Mouse (Mus musculus) liver, adult 2 months (tissue): ENCODE results near the gene Pck2.

Source experiments
- CTCF ChIP-seq: fragments of 200-500 bp; IDR thresholded peaks from 2 replicates; pipeline ENCODE4 v1.5.1; 2011; ENCODE audit warnings: low read depth, low read length, control low read depth
- POLR2A ChIP-seq: fragments of 200-500 bp; IDR thresholded peaks from 2 replicates; pipeline ENCODE4 v1.6.1; 2011; ENCODE audit warnings: low read length, control low read depth; ENCODE audit not compliant: insufficient read depth; ENCODE audit errors: extremely low read depth

GRCm38 (mm10) chr14:55544334-55544733 is 4.3 kb downstream of the Pck2 start:
- TF ChIP-seq CTCF (no peak), POLR2A (no peak)
